Mouse (Mus musculus) neural tube, embryonic 14.5 days (tissue): ENCODE results near the gene Clstn1. TPM values are rescaled to one million over a fixed set of nuclear protein-coding genes. Genes with fewer than 3 reads are reported as not detected.

Source experiments
- ATAC-seq: fragments of 200-750 bp; cut with Nextera tagmentation; 2 replicates; pipeline ENCODE4 v1.8.0; 2017; ENCODE audit warnings: low read depth, mild to moderate bottlenecking, moderate TSS enrichment, moderate library complexity
- H3K27ac ChIP-seq: fragments of 300-500 bp; sonication (generic); 2 replicates; pipeline ENCODE4 v1.5.1; 2014; ENCODE audit warnings: low read depth, mild to moderate bottlenecking, control low read depth, low read length, moderate library complexity, mixed read lengths
- H3K27me3 ChIP-seq: fragments of 300-500 bp; sonication (generic); 2 replicates; pipeline ENCODE4 v1.6.1; 2014; ENCODE audit warnings: low read length; ENCODE audit not compliant: control insufficient read depth, insufficient read depth
- H3K36me3 ChIP-seq: fragments of 300-500 bp; sonication (generic); 2 replicates; pipeline ENCODE4 v1.6.1; 2014; ENCODE audit warnings: low read length, mixed read lengths; ENCODE audit not compliant: control insufficient read depth, insufficient read depth
- H3K4me1 ChIP-seq: fragments of 300-500 bp; sonication (generic); 2 replicates; pipeline ENCODE4 v1.6.1; 2014; ENCODE audit warnings: low read length; ENCODE audit not compliant: control insufficient read depth, insufficient read depth
- H3K4me2 ChIP-seq: fragments of 300-500 bp; sonication (generic); 2 replicates; pipeline ENCODE4 v1.6.1; 2014; ENCODE audit warnings: mild to moderate bottlenecking, low read depth, low read length, control low read depth
- H3K4me3 ChIP-seq: fragments of 300-500 bp; sonication (generic); 2 replicates; pipeline ENCODE4 v1.5.1; 2014; ENCODE audit warnings: low read depth, low read length, control low read depth, mixed read lengths
- H3K9ac ChIP-seq: fragments of 300-500 bp; sonication (generic); replicated peaks from 2 replicates; pipeline ENCODE4 v1.6.1; 2014; ENCODE audit warnings: low read depth, mild to moderate bottlenecking, control low read depth, low read length, mixed read lengths
- H3K9me3 ChIP-seq: fragments of 300-500 bp; sonication (generic); 2 replicates; pipeline ENCODE4 v1.6.1; 2016; ENCODE audit warnings: low read length; ENCODE audit not compliant: control insufficient read depth
- WGBS: fragments of 180-500 bp; shearing (Covaris S2); extraction: QIAGEN DNeasy Blood & Tissue Kit; methylation state at CpG from one replicate; pipeline ENCODE4 v1.1.7; 2014; 5-methylcytosine and 5-hydroxymethylcytosine counted together
- polyA plus RNA-seq: library from polyadenylated mRNA; unstranded; fragments of >200 nt; fragmentation: Nextera tagmentation; extraction: Ambion mirVana; gene quantifications from 2 replicates; pipeline ENCODE4 v1.2.1, GENCODE M21; 2014

Clstn1 gene
- polyA plus RNA-seq, 1 experiment from 2014 or later = 107 TPM

- H3K36me3 ChIP-seq = peaks cover 15% of the 10 kb centered on the region
- H3K9ac ChIP-seq = no peak overlapping the region
- H3K4me2 ChIP-seq = no peak overlapping the region
- ATAC-seq = no peak
- no peaks in the 10 kb centered on the region for H3K9me3 ChIP-seq
- WGBS = 93% methylated on average over 14 of the region's 14 CpGs
- no peaks in the 10 kb centered on the region for H3K4me1 ChIP-seq
- no peak overlapping the region for H3K4me3 ChIP-seq
- no peaks in the 10 kb centered on the region for H3K27me3 ChIP-seq
- no peak overlapping the region for H3K27ac ChIP-seq
Measured at GRCm38 (mm10) chr4:149661967-149662589, 75.8 kb downstream of the Clstn1 start.

GRCm38 (mm10) chr4:149663849-149664503 is 77.7 kb downstream of the Clstn1 start:
- no peaks in the 10 kb centered on the region for H3K27me3 ChIP-seq
- no peak overlapping the region for H3K9ac ChIP-seq
- no peaks in the 10 kb centered on the region for H3K9me3 ChIP-seq
- H3K27ac ChIP-seq = no peak overlapping the region
- no peaks in the 10 kb centered on the region for H3K4me1 ChIP-seq
- no peak for ATAC-seq
- H3K4me2 ChIP-seq = no peak overlapping the region
- peaks cover 4% of the 10 kb centered on the region; the same call in 1 of the 2 replicates for H3K36me3 ChIP-seq
- 83% methylated on average over 7 of the region's 7 CpGs for WGBS
- H3K4me3 ChIP-seq = no peak overlapping the region

- Histone ChIP-seq H3K4me1 (no peaks in the 10 kb centered on the region), H3K36me3 (0 out of 2 replicates have a peak, but pooled peaks cover 4% of the 10 kb centered on the region), H3K4me2 (no peak overlapping the region), H3K27ac (no peak overlapping the region), H3K4me3 (no peak overlapping the region), H3K27me3 (no peaks in the 10 kb centered on the region), H3K9me3 (no peaks in the 10 kb centered on the region), H3K9ac (no peak overlapping the region)
- ATAC-seq = no peak
- WGBS = 81% methylated on average over 6 of the region's 6 CpGs
Measured at GRCm38 (mm10) chr4:149665016-149665691, 78.9 kb downstream of the Clstn1 start.

GRCm38 (mm10) chr4:149665692-149666090 is 79.4 kb downstream of the Clstn1 start:
- H3K9ac ChIP-seq = no peak overlapping the region
- H3K27ac ChIP-seq = no peak overlapping the region
- no peaks in the 10 kb centered on the region for H3K9me3 ChIP-seq
- no peaks in the 10 kb centered on the region for H3K27me3 ChIP-seq
- no peak overlapping the region for H3K4me3 ChIP-seq
- 85% methylated on average over 6 of the region's 6 CpGs for WGBS
- H3K4me1 ChIP-seq = no peaks in the 10 kb centered on the region
- 0 out of 2 replicates have a peak, but pooled peaks cover 4% of the 10 kb centered on the region for H3K36me3 ChIP-seq
- no peak for ATAC-seq
- H3K4me2 ChIP-seq = no peak overlapping the region

GRCm38 (mm10) chr4:149671175-149671574 is 84.9 kb downstream of the Clstn1 start:
- Histone ChIP-seq H3K27me3 (no peaks in the 10 kb centered on the region), H3K27ac (no peak overlapping the region), H3K4me3 (no peak overlapping the region), H3K4me1 (peaks cover 4% of the 10 kb centered on the region; the same call in 1 of the 2 replicates), H3K4me2 (no peak overlapping the region), H3K9ac (no peak overlapping the region), H3K9me3 (no peaks in the 10 kb centered on the region), H3K36me3 (no peaks in the 10 kb centered on the region)
- 97% methylated on average over 6 of the region's 6 CpGs for WGBS
- no peak for ATAC-seq

- Histone ChIP-seq H3K4me1 (peaks cover 4% of the 10 kb centered on the region; the same call in 1 of the 2 replicates), H3K4me2 (no peak overlapping the region), H3K9me3 (no peaks in the 10 kb centered on the region), H3K36me3 (no peaks in the 10 kb centered on the region), H3K27ac (no peak overlapping the region), H3K4me3 (no peak overlapping the region), H3K9ac (no peak overlapping the region), H3K27me3 (no peaks in the 10 kb centered on the region)
- 96% methylated on average over 5 of the region's 5 CpGs for WGBS
- no peak for ATAC-seq
Measured at GRCm38 (mm10) chr4:149672747-149673146, 86.5 kb downstream of the Clstn1 start.

GRCm38 (mm10) chr4:149674814-149675377 is 88.6 kb downstream of the Clstn1 start:
- H3K9me3 ChIP-seq = no peaks in the 10 kb centered on the region
- peak overlapping the region; percentile 76 for H3K4me3 ChIP-seq
- peaks cover 4% of the 10 kb centered on the region; the same call in 1 of the 2 replicates for H3K4me1 ChIP-seq
- peak overlapping the region; percentile 77 for H3K4me2 ChIP-seq
- H3K36me3 ChIP-seq = no peaks in the 10 kb centered on the region
- 11% methylated on average over 8 of the region's 8 CpGs for WGBS
- peak overlapping the region; percentile 83 for H3K9ac ChIP-seq
- no peaks in the 10 kb centered on the region for H3K27me3 ChIP-seq
- no peak for ATAC-seq
- peak overlapping the region; percentile 80 for H3K27ac ChIP-seq

- peak overlapping the region; percentile 76 for H3K4me3 ChIP-seq
- under 1% methylated on average over 59 of the region's 60 CpGs for WGBS
Measured at GRCm38 (mm10) chr4:149675378-149676261, 89.4 kb downstream of the Clstn1 start.

More at GRCm38 (mm10) chr4:149675378-149676261, 89.4 kb downstream of the Clstn1 start:
- peak; percentile 94 for ATAC-seq
- peak overlapping the region; percentile 83 for H3K9ac ChIP-seq
- H3K27me3 ChIP-seq = no peaks in the 10 kb centered on the region
- peaks cover 4% of the 10 kb centered on the region; the same call in 1 of the 2 replicates for H3K4me1 ChIP-seq
- peak overlapping the region; percentile 77 for H3K4me2 ChIP-seq
- H3K9me3 ChIP-seq = no peaks in the 10 kb centered on the region
- peak overlapping the region; percentile 80 for H3K27ac ChIP-seq
- no peaks in the 10 kb centered on the region for H3K36me3 ChIP-seq
